Mouse (Mus musculus) frontal cortex, postnatal 36 days (tissue): ENCODE measurements around the gene Lpcat3.
"Not testable (repeated sequence)": the region's sequence is repeated elsewhere in the genome, so short reads cannot be mapped to it uniquely, and the experiment has no call there.

Experiments used
- DNase-seq, 2 experiments: peaks; one replicate each; pipeline ENCODE4 v3.0.0; 2022; ENCODE audit warnings: low spot score in 2 of 2

The Lpcat3 gene

DNA sequence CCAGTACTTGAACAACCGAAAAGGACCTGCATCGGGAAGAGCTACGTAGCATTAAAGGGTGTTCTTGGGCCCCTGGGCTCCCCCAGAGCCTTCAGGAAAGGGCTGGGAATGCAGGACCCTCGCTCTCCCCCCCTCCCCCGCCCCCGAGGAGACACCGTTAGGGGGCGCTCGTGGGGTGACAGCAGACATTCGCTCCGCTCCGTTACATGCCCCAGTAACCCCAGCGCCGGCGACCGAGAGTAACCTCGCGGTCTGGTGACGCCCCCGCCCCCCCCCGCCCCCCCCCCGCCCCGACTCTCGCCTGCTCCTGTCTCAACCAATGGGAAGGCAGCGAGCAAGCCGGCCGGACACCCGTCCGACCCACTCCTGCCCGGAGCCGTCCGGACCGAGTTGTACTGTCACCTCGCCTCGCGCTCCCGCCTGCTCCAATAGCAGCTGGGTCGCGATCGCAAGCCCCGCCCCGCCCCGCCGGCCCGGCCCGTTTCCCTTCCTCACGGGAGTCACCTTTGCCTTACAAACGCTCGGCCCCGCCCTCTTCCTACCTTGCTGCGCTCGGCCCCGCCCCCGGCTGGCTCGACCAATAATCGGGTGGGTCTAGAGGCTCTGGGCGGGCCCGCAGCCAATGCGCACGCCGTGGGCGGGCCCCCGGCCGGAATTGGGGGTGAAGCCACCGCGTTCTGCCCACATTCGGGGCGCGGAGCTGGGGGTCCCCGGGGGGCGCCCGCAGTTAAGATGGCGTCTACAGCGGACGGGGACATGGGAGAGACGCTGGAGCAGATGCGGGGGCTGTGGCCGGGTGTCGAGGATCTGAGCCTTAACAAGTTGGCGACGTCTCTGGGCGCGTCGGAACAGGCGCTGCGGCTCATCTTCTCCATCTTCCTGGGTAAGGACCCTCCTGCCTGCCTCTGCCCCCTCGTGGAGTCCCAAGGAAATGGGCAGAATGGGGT lies at the start of gene Lpcat3:
Lpcat3 (plus strand) TSS at position 551 of the 947 bp plus-strand sequence.
- peak; percentile 96 to 97 for DNase-seq

DNA sequence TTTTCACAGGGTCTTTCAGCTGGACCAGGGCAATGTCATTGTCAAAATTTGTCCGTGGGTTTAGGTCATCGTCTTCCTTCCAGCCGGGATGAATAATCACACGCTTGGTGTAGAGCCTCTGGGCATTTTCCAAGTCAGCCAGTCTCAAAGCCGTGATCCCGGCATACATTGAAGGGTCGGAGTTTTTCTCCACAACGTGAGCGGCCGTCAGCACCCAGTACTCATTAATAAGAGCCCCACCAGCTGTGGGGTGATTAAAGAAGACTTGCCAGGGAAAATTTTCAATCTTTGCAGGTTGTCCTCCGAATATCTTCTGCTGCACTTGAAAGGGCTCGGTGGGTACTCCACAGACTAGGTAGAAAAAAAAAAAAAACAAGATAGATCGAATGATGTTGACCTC lies 37.2 kb upstream of the Lpcat3 start:
- no peak for DNase-seq

DNA sequence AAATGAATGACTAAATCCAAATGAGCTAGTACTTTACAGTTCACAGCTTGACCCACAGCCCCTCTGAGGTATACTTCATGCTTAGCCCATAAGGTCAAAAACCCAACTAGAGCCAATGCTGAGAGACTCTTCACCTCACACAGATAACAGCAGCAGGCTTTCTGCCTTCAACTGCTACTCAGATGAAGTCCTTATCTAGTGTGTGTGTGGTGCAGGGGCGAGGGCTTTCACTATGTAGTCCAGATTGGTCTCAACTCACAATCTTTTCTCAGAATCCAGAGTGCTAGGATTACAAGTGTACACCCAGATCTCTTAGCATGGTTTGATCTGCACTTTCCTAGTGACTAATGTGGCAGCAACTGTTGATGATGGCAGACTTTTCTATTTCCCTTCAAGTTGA lies 36.6 kb upstream of the Lpcat3 start:
- DNase-seq, result not testable (repeated sequence)

DNA sequence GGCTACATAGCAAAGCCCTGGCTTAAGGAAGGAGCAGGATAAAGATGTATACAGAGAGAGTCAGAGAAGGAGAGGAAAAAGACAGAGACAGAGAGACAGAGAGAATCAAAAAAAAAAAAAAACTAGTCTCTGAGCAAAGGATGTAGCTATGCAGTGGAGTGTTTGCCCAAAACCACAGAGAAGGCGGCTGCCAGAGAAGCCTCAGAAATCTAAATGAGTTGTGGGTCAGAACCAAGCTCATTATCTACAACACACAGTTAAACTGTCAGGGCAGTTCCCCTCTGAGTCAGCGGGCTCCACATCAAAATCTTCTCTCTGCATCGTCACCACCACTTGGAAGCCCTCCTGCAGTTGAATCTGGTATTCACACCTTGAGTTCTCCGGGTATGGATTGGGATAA lies 32.1 kb upstream of the Lpcat3 start:
- DNase-seq, result no peak

DNA sequence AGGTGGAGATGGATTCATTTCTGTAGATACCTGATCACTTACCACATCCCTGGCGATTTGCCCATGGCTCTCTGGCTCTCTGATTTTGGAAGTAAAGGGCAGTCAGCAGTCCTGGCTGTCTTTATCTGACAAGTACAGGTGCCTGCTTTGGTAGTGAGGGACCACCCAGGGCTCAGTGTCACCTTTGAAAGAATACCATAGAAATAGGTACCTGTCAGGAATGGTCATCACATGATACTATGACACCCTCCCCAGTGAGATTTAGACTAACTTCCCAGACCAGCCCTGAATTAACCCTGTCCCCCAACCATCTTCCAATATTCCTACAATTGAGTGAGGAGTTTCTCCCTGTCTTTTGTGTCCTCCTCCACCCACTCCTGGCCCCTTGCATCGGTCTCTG lies 26.8 kb upstream of the Lpcat3 start, which contains the start of gene C1s2:
C1s2 (minus strand) TSS at position 101 of the 400 bp plus-strand sequence.
- not testable (repeated sequence) for DNase-seq

DNA sequence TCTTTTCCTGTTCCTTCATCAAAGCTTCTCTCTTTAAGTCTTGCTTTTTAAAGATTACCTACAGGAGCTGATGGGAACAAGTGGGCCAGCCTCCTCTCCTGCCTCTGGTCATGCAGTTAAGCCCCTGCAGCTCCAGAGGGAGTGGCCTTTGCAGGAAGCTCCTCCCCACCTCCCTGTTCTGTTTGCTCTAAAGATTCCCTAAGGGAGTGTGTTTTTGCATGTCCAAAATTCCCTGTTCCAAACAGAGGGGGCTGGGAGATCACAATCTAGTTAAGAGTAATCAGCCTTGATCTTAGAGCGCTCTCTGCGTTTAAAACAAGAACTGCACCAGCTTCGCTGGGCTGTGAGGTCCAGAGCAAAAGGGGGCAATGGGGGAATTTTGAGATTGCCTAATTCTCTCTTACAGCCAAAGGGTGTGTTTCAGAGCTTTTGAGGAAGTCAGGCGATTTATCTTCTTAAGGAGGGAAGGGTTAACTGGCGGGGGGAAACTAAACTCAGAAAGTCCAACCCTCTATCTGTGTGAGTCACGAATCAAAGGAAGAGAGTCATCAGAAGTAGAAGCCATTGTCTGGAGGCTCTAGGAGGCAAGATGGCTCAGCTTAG lies 25.9 kb upstream of the Lpcat3 start:
- DNase-seq, result not testable (repeated sequence)

DNA sequence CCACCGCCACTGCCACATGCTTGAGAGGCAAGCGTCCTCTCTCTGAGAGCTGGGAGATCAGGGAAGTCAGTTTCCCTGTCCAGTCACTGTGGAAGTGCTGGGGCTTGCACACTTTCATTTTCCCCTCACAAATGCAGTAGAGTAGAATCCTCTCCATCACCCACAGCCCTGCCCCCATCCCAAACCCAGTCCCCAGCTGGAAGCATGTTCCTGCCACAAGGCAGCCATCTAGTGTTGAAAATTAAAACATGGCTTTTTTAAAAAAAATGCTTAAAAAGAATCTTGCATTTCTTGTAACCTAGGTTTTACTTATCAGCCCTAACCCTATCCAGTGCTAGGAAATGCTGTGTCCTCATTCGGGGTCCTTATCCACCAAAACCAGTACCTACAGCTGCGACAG lies 22.8 kb upstream of the Lpcat3 start:
- peak in 1 of 2 experiments; percentile 9 for DNase-seq

DNA sequence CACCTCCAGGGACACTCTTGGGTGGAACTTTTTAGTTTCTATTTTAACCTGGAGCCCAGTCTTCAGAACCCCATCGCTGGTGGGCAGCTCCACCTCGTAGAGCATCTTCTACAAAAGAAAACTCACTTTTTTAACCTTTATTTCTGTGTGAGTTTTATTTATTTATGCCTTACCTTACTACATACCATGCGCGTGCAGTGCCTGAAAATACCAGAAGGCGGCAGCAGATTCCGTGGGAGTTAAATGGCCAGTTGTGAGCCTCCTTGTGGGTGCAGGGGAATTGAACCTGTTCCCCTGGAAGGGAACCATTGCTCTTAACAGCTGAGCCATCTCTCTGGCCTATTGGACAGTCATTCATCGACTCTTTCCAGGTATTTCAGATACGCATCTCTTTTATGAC lies 21.8 kb upstream of the Lpcat3 start:
- peak; percentile 33 to 53 for DNase-seq

DNA sequence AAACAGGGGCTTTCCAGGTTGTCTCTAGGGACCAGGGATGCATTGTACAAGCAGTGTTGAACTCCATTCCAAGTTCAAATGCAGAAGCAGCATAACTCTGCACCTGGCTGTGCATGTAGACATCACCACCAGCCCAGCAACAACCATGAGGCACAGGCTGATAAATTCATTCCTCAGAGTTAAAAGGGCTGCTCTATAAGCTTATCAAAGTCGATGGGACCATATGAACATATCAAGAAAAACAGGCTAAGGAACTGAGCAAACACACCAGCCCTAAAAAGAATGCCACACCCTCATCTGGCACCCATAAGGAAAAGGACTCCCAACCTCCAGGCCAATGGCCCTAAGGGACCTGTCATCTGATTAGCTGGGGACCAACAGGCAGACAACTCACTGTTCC lies 16.4 kb upstream of the Lpcat3 start:
- DNase-seq, result no peak

DNA sequence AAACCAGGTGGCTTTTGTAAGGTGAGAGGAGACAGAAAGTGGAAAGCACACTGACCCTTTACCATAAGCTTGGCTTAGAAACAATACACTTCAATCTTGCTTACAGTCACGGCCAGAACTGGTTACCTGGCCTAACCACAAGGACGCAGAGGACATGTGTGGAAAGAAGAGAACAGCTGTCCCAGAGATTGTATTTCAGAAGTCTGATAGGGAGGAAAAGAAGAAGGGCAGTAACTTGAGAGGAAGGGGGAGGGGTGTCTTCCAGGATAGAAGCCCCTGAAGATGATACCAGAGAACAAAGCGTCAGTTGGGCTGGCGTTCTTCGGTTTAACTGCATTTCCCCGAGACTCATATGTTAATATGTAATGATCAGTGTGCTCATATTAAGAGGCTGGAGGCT lies 6.9 kb upstream of the Lpcat3 start:
- DNase-seq, result no peak

DNA sequence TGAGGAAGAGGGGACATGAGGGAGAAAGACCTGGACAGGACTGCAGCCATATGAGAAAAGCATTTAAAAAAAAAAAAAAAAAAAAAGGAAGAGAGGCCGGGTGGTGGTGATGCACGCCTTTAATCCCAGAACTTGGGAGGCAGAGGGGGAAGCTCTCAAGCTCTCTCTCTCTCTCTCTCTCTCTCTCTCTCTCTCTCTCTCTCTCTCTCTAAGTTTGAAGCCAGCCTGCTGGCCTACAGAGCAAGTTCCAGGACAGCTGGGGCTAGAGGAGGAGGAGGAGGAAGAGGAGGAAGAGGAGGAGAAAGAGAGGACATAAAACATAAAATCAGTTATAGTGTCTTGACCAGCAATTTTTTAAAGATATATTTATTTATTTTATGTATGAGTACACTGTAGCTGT lies 4.8 kb upstream of the Lpcat3 start:
- DNase-seq, result no peak

DNA sequence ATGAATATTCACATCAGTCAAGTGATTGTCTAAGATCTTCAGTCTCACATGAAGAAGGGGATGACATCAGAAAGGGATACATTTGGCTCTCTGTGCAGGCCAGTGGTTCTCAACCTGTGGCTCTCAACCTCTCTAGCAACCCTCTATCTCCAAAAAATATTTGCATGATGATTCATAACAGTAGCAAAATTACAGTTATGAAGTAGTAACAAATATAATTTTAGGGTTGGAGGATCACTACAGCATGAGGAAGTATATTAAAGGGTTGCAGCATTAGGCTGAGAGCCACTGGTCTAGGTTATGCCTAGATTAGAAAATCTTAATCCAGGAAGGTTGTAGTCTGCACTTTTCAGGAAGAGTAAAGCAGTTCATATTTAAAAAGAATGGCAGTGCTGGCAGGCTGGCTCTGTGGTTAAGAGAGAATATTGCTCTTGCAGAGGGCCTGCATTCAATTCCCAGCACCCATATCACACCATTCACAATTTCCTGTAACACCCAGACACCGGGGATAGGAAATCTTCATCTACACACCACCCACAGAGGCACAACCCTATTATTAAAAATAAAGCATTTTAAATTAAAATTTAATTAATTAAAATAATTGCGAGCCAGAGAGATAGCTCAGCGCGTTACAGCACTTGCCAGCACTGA lies 1.5 kb upstream of the Lpcat3 start:
- no peak for DNase-seq

DNA sequence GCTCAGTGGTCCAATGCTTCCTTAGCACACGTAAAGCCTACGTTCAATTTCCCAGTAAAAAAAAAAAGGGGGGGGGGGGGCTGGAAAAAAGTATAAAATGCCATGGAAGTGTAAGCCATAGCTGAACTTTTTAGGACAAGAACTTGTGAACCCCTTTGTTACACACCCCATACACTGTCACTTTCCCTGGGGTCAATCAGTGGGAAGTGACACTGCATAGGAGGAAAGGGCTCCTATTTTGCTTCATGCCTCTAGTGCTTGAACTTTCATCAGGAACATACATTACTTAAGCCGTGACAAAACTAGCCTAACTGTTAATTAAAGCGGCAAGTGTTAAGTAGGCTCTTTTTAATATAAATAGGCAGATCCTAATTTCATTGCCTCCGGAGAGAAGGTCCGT lies 832 bp upstream of the Lpcat3 start:
- DNase-seq, result no peak

DNA sequence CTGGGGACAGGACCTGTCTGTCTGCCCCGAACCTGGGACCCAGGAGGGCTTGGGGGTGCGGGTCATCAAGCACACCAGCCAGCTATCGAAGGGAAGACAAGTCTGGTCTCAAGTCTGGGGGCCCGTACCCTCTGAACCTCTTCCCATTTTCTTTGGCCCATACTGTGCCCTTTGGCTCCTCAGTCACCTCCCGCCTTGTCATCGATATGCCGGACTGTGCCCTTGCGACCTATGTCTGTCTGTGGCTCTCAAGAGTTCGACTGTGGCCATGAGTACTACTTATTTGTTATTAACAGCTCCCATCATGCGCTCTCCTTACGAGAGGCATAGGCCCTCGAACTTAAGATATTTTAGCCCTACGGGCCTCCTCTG lies 583 bp downstream of the Lpcat3 start:
- DNase-seq, result no peak

DNA sequence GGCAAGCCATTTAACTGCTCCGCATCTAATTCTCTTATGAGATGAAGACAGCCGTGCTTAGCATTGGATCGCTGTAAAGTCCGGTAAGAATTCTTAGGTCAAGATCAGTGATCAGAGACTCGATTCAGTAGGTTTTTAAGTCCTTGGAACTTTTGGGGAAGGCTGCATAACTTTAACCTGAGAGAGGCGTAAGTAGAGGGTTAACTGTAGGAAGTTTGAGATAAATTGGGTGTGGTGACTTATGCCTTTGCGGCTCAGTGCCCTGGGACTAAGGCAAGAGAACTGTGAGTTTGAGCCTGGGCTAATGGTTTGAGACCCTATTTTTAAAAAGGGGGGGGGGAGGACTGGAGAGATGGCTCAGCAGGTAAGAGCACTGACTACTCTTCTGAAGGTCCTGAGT lies 1.4 kb downstream of the Lpcat3 start:
- no peak for DNase-seq

DNA sequence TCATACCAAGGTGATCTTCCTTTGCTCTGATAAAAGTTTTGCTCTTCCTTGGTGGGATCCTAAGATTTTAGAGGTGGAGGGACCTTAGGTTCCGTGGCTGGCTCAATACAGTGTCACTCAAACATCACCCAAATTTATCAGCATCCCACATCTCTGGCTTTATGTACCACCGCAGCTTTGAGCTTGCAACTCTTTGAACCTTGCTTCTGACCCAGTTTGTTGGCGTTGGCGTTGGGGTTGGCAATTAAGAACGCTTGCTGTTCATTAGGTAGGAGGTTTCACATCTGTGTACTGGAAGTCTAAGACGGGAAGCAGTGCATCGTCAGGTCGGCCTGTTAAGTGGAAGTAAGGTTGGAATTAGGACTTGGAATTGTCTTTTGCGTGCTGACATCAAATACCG lies 2.2 kb downstream of the Lpcat3 start:
- no peak for DNase-seq

DNA sequence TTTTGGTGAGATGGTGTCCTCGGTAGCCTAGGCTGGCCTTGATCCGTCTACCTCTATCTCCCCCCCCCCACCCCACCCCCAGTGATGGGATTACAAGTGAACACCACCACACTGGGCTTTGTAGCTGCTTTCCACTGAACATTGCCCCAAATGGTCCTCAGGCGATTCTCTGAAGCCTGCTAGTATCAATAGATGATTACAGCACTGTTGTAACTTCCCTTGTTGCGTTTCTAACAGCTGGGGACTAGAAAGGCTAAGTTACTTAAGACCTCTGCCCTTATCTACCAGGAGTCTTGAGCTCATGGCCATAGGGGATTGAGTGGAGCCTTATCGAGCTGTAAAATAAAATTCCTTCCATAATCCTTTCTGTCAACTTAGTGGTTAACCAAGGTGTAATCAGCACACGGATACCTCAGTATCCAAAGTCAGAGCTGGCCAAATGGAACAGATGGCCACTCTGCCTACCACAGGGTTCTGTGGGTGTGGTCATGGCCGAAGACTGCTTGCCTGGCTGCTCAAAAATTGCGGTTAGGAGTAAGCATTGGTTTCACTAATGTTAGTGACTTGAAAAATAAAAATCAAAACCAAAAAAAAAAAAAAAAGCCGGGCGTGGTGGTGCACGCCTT lies 6.5 kb downstream of the Lpcat3 start:
- no peak for DNase-seq

DNA sequence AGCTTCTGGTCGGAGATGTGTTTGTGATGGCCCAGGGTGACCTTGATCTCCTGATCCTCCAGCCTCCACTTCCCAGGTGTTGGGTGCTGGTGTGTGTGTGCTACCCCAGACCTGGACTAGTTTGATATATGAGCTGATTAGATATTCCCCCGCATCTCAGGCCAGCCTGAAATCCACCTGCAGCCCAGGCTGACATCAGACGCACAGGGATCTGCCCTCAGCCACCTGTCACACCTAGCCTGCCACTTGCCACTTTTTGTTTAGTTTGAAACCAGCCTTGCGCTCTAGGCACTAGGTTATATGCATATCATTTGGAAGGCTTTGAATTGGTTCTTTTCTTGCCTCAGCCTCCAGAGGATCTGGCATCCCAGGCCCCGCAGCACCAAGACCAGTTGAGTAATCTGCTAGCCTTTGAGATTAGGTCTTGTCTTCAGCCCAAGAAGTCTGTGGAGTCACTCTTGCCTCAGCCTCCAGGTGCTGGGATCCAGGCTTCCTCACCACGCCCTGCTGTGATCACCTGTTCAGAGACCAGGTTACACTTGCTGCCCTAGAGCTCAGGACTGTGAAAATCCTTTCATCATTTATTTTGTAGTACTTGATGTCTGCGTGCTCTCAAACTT lies 7.6 kb downstream of the Lpcat3 start:
- no peak for DNase-seq

DNA sequence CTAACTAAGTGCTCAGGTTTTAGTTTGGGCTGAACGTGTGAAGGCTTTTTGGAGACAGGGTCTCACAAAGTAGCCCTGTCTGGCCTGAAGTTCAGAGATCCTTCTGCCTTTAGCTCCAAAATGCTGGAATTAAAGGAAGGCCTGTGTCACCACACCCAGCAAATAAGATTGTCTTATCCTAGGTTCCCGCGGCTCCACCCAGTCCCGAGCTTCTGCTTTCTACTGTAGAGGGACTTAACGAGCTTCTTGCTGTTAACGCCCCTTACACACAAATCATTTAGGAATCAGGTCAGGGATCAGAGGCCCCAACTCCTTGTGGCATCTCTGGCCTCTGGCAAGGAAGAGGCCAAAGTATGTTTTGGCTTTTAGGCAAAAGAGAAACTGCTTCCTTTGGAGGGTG lies 9.3 kb downstream of the Lpcat3 start:
- DNase-seq, result no peak

DNA sequence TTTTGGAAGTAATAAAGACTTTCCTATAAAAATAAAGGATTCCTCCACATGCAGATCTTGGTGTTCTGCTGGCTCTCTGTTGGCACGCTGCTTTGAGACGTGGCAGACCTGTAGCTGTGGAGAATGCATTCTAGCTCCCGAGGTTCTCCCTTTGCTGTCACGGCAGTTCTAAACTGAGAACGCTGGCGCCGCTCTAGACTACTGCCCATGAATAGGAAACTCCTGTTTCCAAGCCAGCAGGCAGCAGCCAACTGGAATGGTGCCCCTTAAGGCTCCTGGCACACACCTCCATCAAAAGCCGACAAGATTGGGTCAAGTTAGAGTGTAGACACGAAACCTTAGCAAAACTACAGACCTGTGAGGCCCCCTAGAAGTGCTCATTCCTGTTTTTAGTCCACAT lies 10.8 kb downstream of the Lpcat3 start:
- DNase-seq, result peak; percentile 47 to 73

DNA sequence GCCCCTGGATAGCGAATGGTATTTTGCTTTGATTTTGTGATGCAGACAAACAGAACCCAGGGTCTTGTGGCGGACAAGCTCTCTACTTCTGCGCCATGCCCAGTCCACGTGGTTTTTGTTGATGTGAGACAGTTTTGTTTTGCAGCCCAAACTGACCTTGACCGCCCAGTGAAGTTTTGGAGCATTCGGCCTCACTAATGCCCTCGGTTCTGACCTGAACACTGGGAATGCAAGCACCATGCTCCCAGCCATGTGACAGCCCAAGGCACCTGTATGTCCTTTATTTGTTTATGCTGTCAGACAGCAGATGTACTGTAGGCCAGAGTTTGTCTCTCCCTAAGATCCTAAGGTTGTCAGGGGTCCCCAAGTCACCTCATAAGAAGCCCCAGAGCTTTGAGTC lies 11.8 kb downstream of the Lpcat3 start:
- DNase-seq, result no peak

DNA sequence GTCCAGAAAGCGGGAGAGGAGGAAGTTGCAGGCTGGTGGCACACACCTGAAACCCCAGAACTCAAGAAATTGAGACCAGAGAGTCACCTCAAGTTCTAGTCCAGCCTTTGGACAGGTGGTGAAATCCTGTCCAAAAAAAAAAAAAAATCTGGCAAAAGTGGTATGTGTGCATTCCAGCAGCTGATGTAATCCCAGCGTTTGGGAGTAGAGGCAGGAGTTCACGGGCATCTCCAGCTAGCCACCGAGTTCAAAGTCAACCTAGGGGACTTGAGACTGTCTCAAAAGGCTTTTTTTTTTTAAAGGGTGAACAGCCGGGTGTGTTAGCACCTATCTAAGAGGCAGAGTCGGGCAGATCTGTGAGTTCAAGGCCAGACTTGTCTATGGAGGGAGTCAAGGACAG lies 13.3 kb downstream of the Lpcat3 start:
- DNase-seq, result no peak
